Mouse (Mus musculus) brain, embryonic 14.5 days (tissue): ENCODE data around the gene Plk5.

Experiments
- CTCF ChIP-seq: fragments of 200-500 bp; IDR thresholded peaks from 2 replicates; pipeline ENCODE4 v1.5.1; 2012; ENCODE audit warnings: inconsistent platforms, mild to moderate bottlenecking, moderate library complexity, borderline replicate concordance; ENCODE audit not compliant: insufficient read depth, insufficient read length; ENCODE audit errors: extremely low read depth
- POLR2A ChIP-seq: fragments of 200-500 bp; IDR thresholded peaks from 2 replicates; pipeline ENCODE4 v1.6.1; 2012; ENCODE audit warnings: mild to moderate bottlenecking, inconsistent platforms, borderline replicate concordance; ENCODE audit not compliant: poor library complexity, insufficient read depth, insufficient read length, severe bottlenecking; ENCODE audit errors: extremely low read depth

DNA sequence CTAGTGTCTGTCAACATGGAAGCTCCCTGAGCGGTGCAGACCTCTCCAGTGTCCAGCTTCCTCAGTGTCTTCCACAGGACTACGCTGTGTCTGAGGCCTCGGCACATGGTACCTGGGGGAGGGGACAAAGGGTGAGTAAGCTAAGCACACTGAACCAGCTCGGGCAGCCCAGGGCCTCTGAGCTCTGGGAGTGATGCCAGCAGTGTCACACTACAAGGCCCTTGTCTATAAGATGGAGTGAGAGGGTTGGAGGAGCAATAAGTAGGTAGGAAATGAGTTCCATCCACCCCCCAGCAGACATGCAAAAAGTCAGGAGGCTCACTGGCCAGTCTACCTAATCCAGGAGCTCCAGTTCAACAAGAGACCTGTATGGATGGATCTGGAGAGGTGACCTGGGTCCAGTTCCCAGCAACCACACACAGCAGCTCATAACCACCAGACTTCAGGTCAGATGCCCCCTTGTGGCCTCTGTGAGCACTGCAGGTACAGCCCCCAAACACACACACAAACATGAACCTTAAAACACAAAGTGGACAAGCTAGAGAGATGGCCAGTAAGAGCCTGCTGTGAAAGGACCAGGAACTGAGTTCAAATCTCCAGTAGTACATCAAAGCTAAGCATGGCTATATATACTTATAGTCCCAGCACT, 46.9 kb downstream of the Plk5 start:
- peak; percentile 60; the same call in 1 of the 2 replicates for TF ChIP-seq CTCF
- TF ChIP-seq POLR2A = no peak
